Mouse (Mus musculus): ENCODE measurements around the gene Abhd2. TPM values are rescaled to one million over a fixed set of nuclear protein-coding genes. Genes with fewer than 3 reads are reported as not detected.

The Abhd2 gene
- total RNA-seq, 2 experiments from 2014 or later, result 4.8 to 5.1 TPM

DNA sequence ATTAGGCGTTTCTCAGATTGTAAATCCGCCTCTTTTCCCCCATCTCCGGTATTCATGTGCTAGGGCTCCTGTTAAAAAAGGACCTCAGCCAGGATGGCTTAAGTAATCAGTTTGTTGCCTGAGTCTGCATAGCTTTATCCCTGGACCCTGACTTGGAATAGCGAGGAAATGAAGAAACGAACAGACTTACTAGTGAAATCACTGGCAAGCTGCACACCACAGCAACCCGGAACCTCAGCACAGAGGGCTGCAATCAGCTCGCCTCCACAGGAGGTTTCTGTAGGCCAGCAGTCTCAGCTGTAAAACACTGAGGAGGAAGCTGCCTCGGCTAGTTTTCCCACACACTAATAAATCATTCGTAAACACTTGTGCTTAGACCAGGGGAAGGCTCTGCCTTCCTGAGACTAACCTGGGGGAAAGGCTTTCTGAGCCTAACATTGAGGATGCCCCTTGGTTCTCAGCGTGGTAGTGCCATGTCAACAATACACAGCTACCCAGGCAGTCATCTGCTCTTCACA, 124.5 kb downstream of the Abhd2 start:
- intact Hi-C loops (cut with DNase I), result no loop called here
- no peak for DNase-seq

DNA sequence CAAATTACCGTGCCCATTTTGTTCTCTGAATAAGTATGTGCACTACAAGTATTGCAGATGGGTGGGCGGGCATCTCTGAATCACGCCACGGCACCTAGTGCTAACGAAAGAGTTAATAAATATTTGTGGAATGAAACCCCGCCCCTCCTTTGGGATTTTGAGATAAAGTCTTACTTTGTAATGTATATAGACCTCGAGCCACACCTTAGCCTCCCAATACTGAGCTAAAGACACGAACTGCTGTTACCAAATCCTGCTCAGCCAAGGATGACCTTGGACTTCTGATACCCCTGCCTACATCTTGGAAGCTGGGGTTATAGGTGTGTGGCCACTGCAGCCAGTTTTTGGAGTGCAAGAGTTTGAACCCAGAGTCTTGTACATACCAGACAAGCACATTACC, 125.4 kb downstream of the Abhd2 start:
- no peak for DNase-seq
- intact Hi-C loops (cut with DNase I), result no loop called here

DNA sequence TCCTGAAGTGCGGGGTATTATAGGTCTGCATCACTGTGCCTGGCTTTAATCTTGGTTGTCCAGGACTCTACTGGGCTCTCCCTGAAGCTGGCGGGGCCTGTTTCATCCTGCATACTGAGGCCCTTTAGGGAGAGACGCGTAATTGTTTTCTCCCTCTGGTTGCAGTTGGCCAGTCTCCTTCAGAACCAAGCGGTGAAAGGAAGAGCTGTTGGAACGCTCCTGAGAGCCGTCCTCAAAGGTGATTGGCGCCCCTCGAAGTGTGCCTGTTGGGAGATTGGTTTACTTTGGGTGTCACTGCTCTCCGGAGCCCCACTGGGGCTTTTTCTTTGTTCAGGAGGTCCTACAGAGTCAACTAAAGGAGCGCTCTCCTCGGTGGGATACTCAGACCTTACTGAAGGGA, 126.0 kb downstream of the Abhd2 start:
- no peak for DNase-seq
- intact Hi-C loops (cut with DNase I), result no loop called here

DNA sequence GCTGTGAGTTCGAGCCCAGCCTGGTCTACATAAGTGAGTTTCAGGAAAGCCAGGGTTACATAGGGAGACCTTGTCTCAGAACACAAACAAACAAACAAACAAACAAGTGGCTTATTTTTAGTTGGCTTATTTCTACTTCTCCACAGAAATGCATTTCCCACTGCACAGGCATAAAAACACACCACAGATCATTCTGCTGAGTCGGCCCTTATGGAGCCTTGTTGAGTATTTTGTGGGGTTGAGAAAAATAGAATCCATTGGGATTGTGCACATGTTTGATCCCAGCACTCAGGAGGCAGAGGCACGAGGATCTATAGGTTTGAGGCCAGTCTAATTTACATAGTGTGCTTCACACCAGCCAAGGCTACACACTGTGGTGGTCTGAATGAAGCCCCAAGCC, 127.3 kb downstream of the Abhd2 start:
- intact Hi-C loops (cut with DNase I), result no loop called here

DNA sequence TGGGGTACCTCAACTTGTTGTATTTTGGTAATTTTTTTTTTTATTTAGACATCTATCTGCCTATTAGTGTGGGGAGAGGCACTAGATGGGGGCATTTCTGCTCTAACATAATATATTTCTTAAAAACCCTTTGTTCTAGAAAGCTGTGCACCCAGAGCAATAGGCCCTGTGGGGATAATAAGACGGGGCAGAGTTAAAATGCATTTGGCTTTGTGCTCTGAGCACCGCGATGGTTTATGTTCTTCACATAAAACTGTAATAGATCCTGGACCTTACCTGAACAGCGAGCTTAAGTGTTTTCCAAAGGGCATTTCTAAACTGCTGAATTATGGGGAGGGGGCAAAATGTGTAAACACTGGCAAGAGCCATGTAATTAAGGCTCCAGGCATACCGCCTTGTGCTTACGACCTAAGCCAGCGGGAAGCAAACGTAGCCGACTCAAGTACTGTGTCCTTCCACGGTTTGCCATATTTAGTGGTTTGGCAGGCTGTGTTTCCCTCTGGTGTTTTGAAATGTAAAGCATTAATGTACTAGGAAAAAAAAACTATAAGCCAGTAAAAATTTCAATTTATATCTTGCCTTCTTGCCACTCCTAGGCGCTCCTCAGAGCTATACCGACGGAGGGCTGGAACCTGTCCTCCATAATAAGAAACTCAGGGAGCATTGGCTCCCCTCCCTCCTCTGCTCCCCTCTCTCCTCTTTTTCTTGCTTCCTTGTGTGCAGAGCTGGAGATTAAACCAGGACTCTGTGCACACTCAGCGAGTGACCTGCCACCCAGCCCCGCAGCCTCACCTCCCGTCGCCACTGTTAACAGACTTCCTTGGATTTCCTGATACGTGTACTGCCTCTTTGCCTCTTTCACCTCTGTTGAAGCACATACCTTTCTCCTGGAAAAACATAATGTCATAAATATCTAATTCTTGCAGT, 141.7 kb downstream of the Abhd2 start:
- no peak for DNase-seq
- intact Hi-C loops (cut with DNase I), result no loop called here

More for the DNA sequence above, 127.3 kb downstream of the Abhd2 start:
- DNase-seq, result no peak

Other genes with a start within 250 kb of the Abhd2 start
- under 1 TPM; 0.10 to 0.27 TPM for gene Acan, start 219.7 kb upstream of the Abhd2 start, total RNA-seq (2021)
- gene Hapln3, start 142.2 kb upstream of the Abhd2 start, total RNA-seq (2021), result under 1 TPM; 0.22 to 0.36 TPM
- gene Mfge8, start 124.1 kb upstream of the Abhd2 start, total RNA-seq (2021), result 10 to 100 TPM; 40.0 to 45.1 TPM
- gene Rlbp1, start 113.8 kb downstream of the Abhd2 start, total RNA-seq (2021), result not detected
- under 1 TPM; 0.13 to 0.37 TPM for gene Fanci, start 118.7 kb downstream of the Abhd2 start, total RNA-seq (2021)
- 10 to 100 TPM; 30.6 to 34.2 TPM for gene Polg, start 193.2 kb downstream of the Abhd2 start, total RNA-seq (2021)